In the genomic region with DNA sequence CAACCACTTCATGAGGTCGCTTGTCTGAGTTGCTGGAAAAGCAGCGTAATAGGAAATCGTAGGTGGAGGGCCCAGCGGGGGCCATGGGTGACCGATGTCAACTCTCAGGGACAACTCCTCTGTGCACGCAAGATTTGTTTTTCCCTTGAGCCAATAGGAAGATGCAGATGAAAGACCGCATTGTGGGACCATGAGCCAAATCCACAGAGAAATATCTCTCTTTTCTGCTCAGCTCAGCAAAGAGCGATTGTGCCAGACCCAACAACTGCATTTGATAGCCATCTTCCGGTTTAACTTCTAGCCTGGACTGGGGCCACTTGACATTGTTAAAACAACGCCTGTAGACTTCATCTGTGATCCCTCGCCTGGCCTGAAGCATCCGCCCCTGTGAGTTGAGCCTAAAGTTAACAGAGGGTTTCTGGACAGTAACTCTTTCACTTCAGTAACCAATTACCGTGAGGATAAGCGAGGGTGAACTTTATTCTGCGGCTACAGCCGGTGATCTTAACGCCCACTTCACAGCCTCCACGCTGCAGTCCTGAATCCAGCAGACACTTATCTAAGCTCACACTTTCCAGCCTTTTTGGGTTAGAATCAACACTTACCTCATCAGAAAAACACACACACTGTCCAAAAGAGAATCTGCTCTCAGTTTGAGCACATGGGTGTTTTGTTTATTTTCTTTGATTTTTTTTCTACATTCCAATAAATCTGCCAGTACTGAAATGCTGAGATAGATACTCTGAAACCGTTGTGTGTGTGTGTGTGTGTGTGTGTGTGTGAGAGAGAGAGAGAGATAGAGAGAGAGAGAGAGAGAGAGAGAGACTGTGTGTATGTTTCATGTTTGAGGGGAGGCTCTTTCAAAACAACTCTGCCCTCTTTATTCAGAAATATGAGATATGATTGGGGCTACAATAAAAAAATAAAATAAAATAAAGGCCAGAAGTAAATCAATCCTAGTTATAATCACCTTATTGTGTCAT, we compare ENCODE assay signal across 8 mouse cellular contexts.
A peak's percentile ranks its signal among the peaks of the same experiment; 100 is the strongest.
DNase-seq lines count a peak whose midpoint lies in the region; ATAC-seq and TF ChIP-seq lines count a peak whose summit lies in the region.

No protein-coding gene starts in this region.

- H3K4me1 ChIP-seq in midbrain, embryonic 12.5 days: peaks cover 27% of the 10 kb centered on the region
- H3K4me1 ChIP-seq in midbrain, embryonic 14.5 days (ENCODE audit: control insufficient read depth, insufficient read depth, low read length): peaks cover 13% of the 10 kb centered on the region; the same call in 1 of the 2 replicates
- H3K4me1 ChIP-seq in hindbrain, postnatal 0 days (ENCODE audit: insufficient read depth, low read length): peaks cover 12% of the 10 kb centered on the region
- H3K4me1 ChIP-seq in liver, embryonic 11.5 days (replicated peaks; ENCODE audit: control insufficient read depth, insufficient read depth, low read length): peaks cover 63% of the 10 kb centered on the region
- H3K4me1 ChIP-seq in neural tube, embryonic 12.5 days: peaks cover 43% of the 10 kb centered on the region

- H3K27ac ChIP-seq in midbrain, embryonic 12.5 days (replicated peaks): peak overlapping the region; percentile 30
- H3K27ac ChIP-seq in midbrain, embryonic 14.5 days (replicated peaks; ENCODE audit: low read depth, low read length): no peak overlapping the region
- peak overlapping the region; percentile 85 for H3K27ac ChIP-seq in gastrocnemius, adult 2 months
- peak overlapping the region; percentile 58; the same call in 1 of the 2 replicates for H3K27ac ChIP-seq in hindbrain, postnatal 0 days
- H3K27ac ChIP-seq in liver, embryonic 11.5 days (ENCODE audit: low read depth, low read length): peak overlapping the region; percentile 84
- 0 out of 2 replicates have a peak overlapping the region, but pooled peaks have one; percentile 7 for H3K27ac ChIP-seq in neural tube, embryonic 12.5 days

- H3K9ac ChIP-seq in midbrain, embryonic 12.5 days (replicated peaks): no peak overlapping the region
- H3K9ac ChIP-seq in midbrain, embryonic 14.5 days (replicated peaks; ENCODE audit: low read length): no peak overlapping the region
- H3K9ac ChIP-seq in hindbrain, postnatal 0 days (replicated peaks; ENCODE audit: low read length): no peak overlapping the region
- peak overlapping the region; percentile 48 for H3K9ac ChIP-seq in liver, embryonic 11.5 days (ENCODE audit: low read depth, low read length)
- no peak overlapping the region for H3K9ac ChIP-seq in neural tube, embryonic 12.5 days

- H3K27me3 ChIP-seq in midbrain, embryonic 12.5 days: no peaks in the 10 kb centered on the region
- H3K27me3 ChIP-seq in midbrain, embryonic 14.5 days (ENCODE audit: control insufficient read depth, insufficient read depth, low read length): no peaks in the 10 kb centered on the region
- no peaks in the 10 kb centered on the region for H3K27me3 ChIP-seq in hindbrain, postnatal 0 days (ENCODE audit: insufficient read depth, low read length)
- no peaks in the 10 kb centered on the region for H3K27me3 ChIP-seq in liver, embryonic 11.5 days (replicated peaks; ENCODE audit: control insufficient read depth, insufficient read depth, low read length)
- no peaks in the 10 kb centered on the region for H3K27me3 ChIP-seq in neural tube, embryonic 12.5 days (replicated peaks)

- H3K36me3 ChIP-seq in midbrain, embryonic 12.5 days: no peaks in the 10 kb centered on the region
- no peaks in the 10 kb centered on the region for H3K36me3 ChIP-seq in midbrain, embryonic 14.5 days (ENCODE audit: control insufficient read depth, insufficient read depth, low read length)
- no peaks in the 10 kb centered on the region for H3K36me3 ChIP-seq in hindbrain, postnatal 0 days (ENCODE audit: insufficient read depth, low read length)
- no peaks in the 10 kb centered on the region for H3K36me3 ChIP-seq in liver, embryonic 11.5 days (ENCODE audit: control insufficient read depth, insufficient read depth, low read length)
- H3K36me3 ChIP-seq in neural tube, embryonic 12.5 days: no peaks in the 10 kb centered on the region

- no peak overlapping the region for H3K4me3 ChIP-seq in midbrain, embryonic 12.5 days
- H3K4me3 ChIP-seq in midbrain, embryonic 14.5 days (replicated peaks; ENCODE audit: low read depth, low read length): no peak overlapping the region
- peak overlapping the region; percentile 33 for H3K4me3 ChIP-seq in gastrocnemius, adult 2 months
- H3K4me3 ChIP-seq in hindbrain, postnatal 0 days (ENCODE audit: low read length): no peak overlapping the region
- H3K4me3 ChIP-seq in liver, embryonic 11.5 days (ENCODE audit: low read depth, low read length): no peak overlapping the region; the same call in 1 of the 2 replicates
- no peak overlapping the region for H3K4me3 ChIP-seq in neural tube, embryonic 12.5 days

- 64% methylated on average over 19 of the region's 19 CpGs for WGBS in midbrain, embryonic 12.5 days
- 75% methylated on average over 19 of the region's 19 CpGs for WGBS in midbrain, embryonic 14.5 days
- WGBS in hindbrain, postnatal 0 days: 54% methylated on average over 19 of the region's 19 CpGs
- WGBS in liver, embryonic 11.5 days: 34% methylated on average over 19 of the region's 19 CpGs
- WGBS in neural tube, embryonic 12.5 days: 50% methylated on average over 19 of the region's 19 CpGs

- no peak for TF ChIP-seq CTCF in gastrocnemius, adult 2 months (IDR thresholded peaks at IDR 0.05)
- TF ChIP-seq CTCF in hindbrain, postnatal 0 days (IDR thresholded peaks at IDR 0.05; ENCODE audit: low read depth): no peak

- DNase-seq in midbrain, embryonic 14.5 days: no peak
- DNase-seq in gastrocnemius, adult 2 months: peak; percentile 50
- DNase-seq in hindbrain, postnatal 0 days (ENCODE audit: low spot score): no peak
- DNase-seq in liver, embryonic 11.5 days (ENCODE audit: low spot score): peak; percentile 39
- no peak for DNase-seq in layer of hippocampus, postnatal 10 days (ENCODE audit: low spot score in 2 of 2)

- H3K4me2 ChIP-seq in midbrain, embryonic 12.5 days (replicated peaks): no peak overlapping the region
- no peak overlapping the region for H3K4me2 ChIP-seq in midbrain, embryonic 14.5 days (ENCODE audit: low read length)
- no peak overlapping the region for H3K4me2 ChIP-seq in hindbrain, postnatal 0 days (ENCODE audit: low read depth, low read length)
- H3K4me2 ChIP-seq in liver, embryonic 11.5 days: peak overlapping the region; percentile 51
- no peak overlapping the region; the same call in 1 of the 2 replicates for H3K4me2 ChIP-seq in neural tube, embryonic 12.5 days (replicated peaks)

- intact Hi-C loops in gastrocnemius, adult 2 months (cut with DNase I): no loop called here

- H3K9me3 ChIP-seq in midbrain, embryonic 12.5 days: no peaks in the 10 kb centered on the region
- H3K9me3 ChIP-seq in midbrain, embryonic 14.5 days (ENCODE audit: control insufficient read depth, low read length): no peaks in the 10 kb centered on the region
- H3K9me3 ChIP-seq in hindbrain, postnatal 0 days (ENCODE audit: low read length): no peaks in the 10 kb centered on the region
- H3K9me3 ChIP-seq in liver, embryonic 11.5 days (ENCODE audit: control insufficient read depth, low read length): no peaks in the 10 kb centered on the region
- H3K9me3 ChIP-seq in neural tube, embryonic 12.5 days: no peaks in the 10 kb centered on the region

- ATAC-seq in midbrain, embryonic 12.5 days (ENCODE audit: low FRiP score, low read depth): no peak
- no peak for ATAC-seq in midbrain, embryonic 14.5 days (ENCODE audit: low FRiP score, low TSS enrichment)
- ATAC-seq in activated CD4-positive, CD25-positive, alpha-beta regulatory T cell, adult 4 months: peak; percentile 9
- ATAC-seq in hindbrain, postnatal 0 days: no peak
- peak; percentile 30 for ATAC-seq in liver, embryonic 11.5 days (replicated peaks; ENCODE audit: low FRiP score)
- no peak for ATAC-seq in neural tube, embryonic 12.5 days (ENCODE audit: low FRiP score, low read depth)

Comparison
In these comparisons a context has a peak if more than half of its experiments do, and no peak if none do; other contexts are left out.
1. ATAC-seq: peak in activated CD4-positive, CD25-positive, alpha-beta regulatory T cell, adult 4 months (single experiment) and liver, embryonic 11.5 days (single experiment); none in midbrain, embryonic 12.5 days (single experiment), midbrain, embryonic 14.5 days (single experiment), hindbrain, postnatal 0 days (single experiment) and neural tube, embryonic 12.5 days (single experiment).
2. DNase-seq: peak in gastrocnemius, adult 2 months (single experiment) and liver, embryonic 11.5 days (single experiment); none in midbrain, embryonic 14.5 days (single experiment), hindbrain, postnatal 0 days (single experiment) and layer of hippocampus, postnatal 10 days (0 of 2).